Mouse (Mus musculus) lung, postnatal 0 days (tissue): ENCODE measurements around the gene Cycs.

Experiments used
- CTCF ChIP-seq: IDR thresholded peaks from 2 replicates; pipeline ENCODE4 v1.5.1; 2016; ENCODE audit warnings: antibody characterized with exemption, mild to moderate bottlenecking
- EP300 ChIP-seq: IDR thresholded peaks from 2 replicates; pipeline ENCODE4 v1.6.1; 2016; ENCODE audit warnings: antibody characterized with exemption, mild to moderate bottlenecking, control low read depth

GRCm38 (mm10) chr6:50549051-50549450 is 17.3 kb downstream of the Cycs start:
- TF ChIP-seq CTCF (no peak), EP300 (no peak)
